Mouse (Mus musculus): Measurements from ENCODE around the gene Epha8.

The Epha8 gene

GRCm38 (mm10) chr4:136949266-136949989 is 7.2 kb downstream of the Epha8 start:
- peak; percentile 64 to 75 for DNase-seq

GRCm38 (mm10) chr4:136945397-136945796 is 11.2 kb downstream of the Epha8 start:
- DNase-seq, result no peak

- DNase-seq, result peak in 1 of 2 experiments; percentile 45
These were observed 11.9 kb downstream of the Epha8 start for GRCm38 (mm10) chr4:136944558-136945350.

GRCm38 (mm10) chr4:136943175-136943574 is 13.4 kb downstream of the Epha8 start:
- DNase-seq, result no peak

- DNase-seq, result peak; percentile 75 to 78
These were observed 13.9 kb downstream of the Epha8 start for GRCm38 (mm10) chr4:136942761-136943160.

GRCm38 (mm10) chr4:136937935-136938334 is 18.7 kb downstream of the Epha8 start:
- DNase-seq, result no peak

GRCm38 (mm10) chr4:136937344-136937743 is 19.3 kb downstream of the Epha8 start:
- DNase-seq, result peak; percentile 67 to 80

- no peak for DNase-seq
These were observed 21.6 kb downstream of the Epha8 start for GRCm38 (mm10) chr4:136934746-136935613.

- DNase-seq, result no peak
These were observed 26.1 kb downstream of the Epha8 start for GRCm38 (mm10) chr4:136930474-136930873.

- peak; percentile 62 to 64 for DNase-seq
These were observed 27.7 kb downstream of the Epha8 start for GRCm38 (mm10) chr4:136928928-136929327.

GRCm38 (mm10) chr4:136925804-136926203 is 30.8 kb downstream of the Epha8 start:
- DNase-seq, result no peak

GRCm38 (mm10) chr4:136924529-136924928 is 32.1 kb downstream of the Epha8 start:
- no peak for DNase-seq

- DNase-seq, result no peak
These were observed 37.1 kb downstream of the Epha8 start for GRCm38 (mm10) chr4:136919526-136919925.

- no peak for DNase-seq
These were observed 37.8 kb downstream of the Epha8 start for GRCm38 (mm10) chr4:136918834-136919233.

GRCm38 (mm10) chr4:136917165-136917524 is 39.5 kb downstream of the Epha8 start:
- DNase-seq, result no peak

GRCm38 (mm10) chr4:136916359-136917164 is 40.1 kb downstream of the Epha8 start:
- DNase-seq, result peak; percentile 58 to 66

- no peak for DNase-seq
These were observed 43.8 kb downstream of the Epha8 start for GRCm38 (mm10) chr4:136912841-136913240.

- DNase-seq, result no peak
These were observed 44.8 kb downstream of the Epha8 start for GRCm38 (mm10) chr4:136911804-136912203.

GRCm38 (mm10) chr4:136911211-136911646 is 45.4 kb downstream of the Epha8 start:
- no peak for DNase-seq

GRCm38 (mm10) chr4:136907809-136908208 is 48.8 kb downstream of the Epha8 start:
- DNase-seq, result no peak

GRCm38 (mm10) chr4:136907033-136907432 is 49.6 kb downstream of the Epha8 start:
- DNase-seq, result peak in 1 of 2 experiments; percentile 37

Data from cerebellum, adult 18-20 months (tissue).